Mouse (Mus musculus): Measurements from ENCODE around the gene Tnk2.

DNA sequence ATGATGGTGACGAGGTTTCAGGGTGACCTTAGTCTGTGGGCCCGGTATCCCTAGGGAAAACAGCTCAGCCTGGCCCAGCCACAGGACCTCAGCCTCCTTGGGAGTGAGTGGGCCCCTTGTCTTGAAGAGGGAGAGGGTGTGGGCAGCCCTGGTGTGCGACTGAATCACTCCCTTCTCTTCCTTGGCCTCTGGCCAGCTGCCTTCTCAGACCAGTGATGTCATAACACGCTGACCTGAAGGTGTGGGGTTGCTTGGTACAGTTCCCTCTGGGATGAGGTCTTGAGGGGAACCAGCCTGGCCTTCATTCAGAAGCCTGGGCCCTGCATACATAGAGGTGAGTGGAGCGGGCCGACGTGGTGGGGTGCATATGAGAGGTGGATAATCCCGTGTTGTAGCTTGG lies 13.1 kb downstream of the Tnk2 start:
- no peak for TF ChIP-seq CTCF (IDR thresholded peaks at IDR 0.05; ENCODE audit: insufficient read depth, low read length)
- no peak for TF ChIP-seq POLR2A (IDR thresholded peaks at IDR 0.05; ENCODE audit: borderline replicate concordance, extremely low read depth, low read depth, low read length)
